Mouse (Mus musculus): ENCODE measurements at regions not wholly inside any gene's neighbourhood (a gene's known extent, or its start where the extent isn't known, plus 50 kb on each side); places are given as distances from the start of the nearest gene placed in this dataset.

- TF ChIP-seq POLR2A (IDR thresholded peaks at IDR 0.05; ENCODE audit: control insufficient read depth, low read depth, low read length) (no peak), CTCF (IDR thresholded peaks at IDR 0.05; ENCODE audit: control insufficient read depth, insufficient read depth, insufficient replicate concordance, low read depth, low read length) (no peak)
Measured at GRCm38 (mm10) chr16:29879665-29880064, 184.5 kb upstream of the Hes1 start.
